In genomic region chr13:11927727-11928126, GRCm38 (mm10) we compare ENCODE assay signal across 13 mouse cellular contexts.
A peak's percentile ranks its signal among the peaks of the same experiment; 100 is the strongest.
DNase-seq lines count a peak whose midpoint lies in the region; ATAC-seq and TF ChIP-seq lines count a peak whose summit lies in the region.
"Had no signal": no experiment of that assay in that cellular context is flagged by ENCODE, and none has a peak within 500 bp of the region (broad histone marks: within the 10 kb centered on the region; RNA-seq: fewer than 3 reads in every experiment).

No protein-coding gene starts in this region.

- H3K9me3 ChIP-seq in intestine, postnatal 0 days (ENCODE audit: control insufficient read depth) = no peaks in the 10 kb centered on the region
- no peaks in the 10 kb centered on the region for H3K9me3 ChIP-seq in intestine, embryonic 16.5 days (ENCODE audit: control insufficient read depth, low read length)
- no peaks in the 10 kb centered on the region for H3K9me3 ChIP-seq in midbrain, embryonic 11.5 days (ENCODE audit: control insufficient read depth, low read length)
- H3K9me3 ChIP-seq in midbrain, embryonic 14.5 days (ENCODE audit: control insufficient read depth, low read length) = no peaks in the 10 kb centered on the region
- H3K9me3 ChIP-seq in G1E (replicated peaks) = no peaks in the 10 kb centered on the region
- H3K9me3 ChIP-seq: forebrain, embryonic 15.5 days; limb, embryonic 10.5 days; liver, embryonic 13.5 days had no signal

- no peaks in the 10 kb centered on the region for H3K4me1 ChIP-seq in intestine, postnatal 0 days (replicated peaks; ENCODE audit: control insufficient read depth, insufficient read depth, low read length)
- no peaks in the 10 kb centered on the region for H3K4me1 ChIP-seq in intestine, embryonic 16.5 days (ENCODE audit: control insufficient read depth, insufficient read depth, low read length)
- H3K4me1 ChIP-seq in midbrain, embryonic 11.5 days (ENCODE audit: control insufficient read depth, insufficient read depth, low read length) = no peaks in the 10 kb centered on the region
- H3K4me1 ChIP-seq in midbrain, embryonic 14.5 days (ENCODE audit: control insufficient read depth, insufficient read depth, low read length) = no peaks in the 10 kb centered on the region
- no peaks in the 10 kb centered on the region for H3K4me1 ChIP-seq in G1E (ENCODE audit: insufficient read depth, low read depth, low read length)
- H3K4me1 ChIP-seq: forebrain, embryonic 15.5 days; limb, embryonic 10.5 days had no signal

- no peaks in the 10 kb centered on the region for H3K36me3 ChIP-seq in intestine, postnatal 0 days (ENCODE audit: control insufficient read depth, insufficient read depth)
- H3K36me3 ChIP-seq in intestine, embryonic 16.5 days (ENCODE audit: control insufficient read depth, insufficient read depth, low read length) = no peaks in the 10 kb centered on the region
- H3K36me3 ChIP-seq in midbrain, embryonic 11.5 days (ENCODE audit: control insufficient read depth, insufficient read depth, low read length) = no peaks in the 10 kb centered on the region
- no peaks in the 10 kb centered on the region for H3K36me3 ChIP-seq in midbrain, embryonic 14.5 days (ENCODE audit: control insufficient read depth, insufficient read depth, low read length)
- no peaks in the 10 kb centered on the region for H3K36me3 ChIP-seq in G1E (replicated peaks)
- H3K36me3 ChIP-seq: forebrain, embryonic 15.5 days; limb, embryonic 10.5 days; liver, embryonic 13.5 days had no signal

- H3K27me3 ChIP-seq in intestine, postnatal 0 days (replicated peaks; ENCODE audit: control insufficient read depth, insufficient read depth, low read length) = no peaks in the 10 kb centered on the region
- H3K27me3 ChIP-seq in intestine, embryonic 16.5 days (replicated peaks; ENCODE audit: control insufficient read depth, insufficient read depth, low read length) = no peaks in the 10 kb centered on the region
- H3K27me3 ChIP-seq in midbrain, embryonic 11.5 days (ENCODE audit: control insufficient read depth, insufficient read depth, low read length) = no peaks in the 10 kb centered on the region
- H3K27me3 ChIP-seq in midbrain, embryonic 14.5 days (ENCODE audit: control insufficient read depth, insufficient read depth, low read length) = no peaks in the 10 kb centered on the region
- H3K27me3 ChIP-seq in G1E (ENCODE audit: insufficient read depth, low read length) = 0 out of 2 replicates have a peak, but pooled peaks cover 3% of the 10 kb centered on the region
- H3K27me3 ChIP-seq: forebrain, embryonic 15.5 days; liver, embryonic 13.5 days had no signal

- H3K9ac ChIP-seq in intestine, postnatal 0 days (ENCODE audit: low read depth, low read length) = no peak overlapping the region
- H3K9ac ChIP-seq in intestine, embryonic 16.5 days (ENCODE audit: low read depth, low read length) = no peak overlapping the region
- H3K9ac ChIP-seq in midbrain, embryonic 11.5 days (ENCODE audit: low read length) = no peak overlapping the region
- H3K9ac ChIP-seq in midbrain, embryonic 14.5 days (replicated peaks; ENCODE audit: low read length) = no peak overlapping the region
- H3K9ac ChIP-seq: forebrain, embryonic 15.5 days; liver, embryonic 13.5 days had no signal

- H3K4me3 ChIP-seq in intestine, postnatal 0 days (ENCODE audit: low read depth, low read length) = no peak overlapping the region
- no peak overlapping the region for H3K4me3 ChIP-seq in intestine, embryonic 16.5 days (ENCODE audit: low read length)
- H3K4me3 ChIP-seq in midbrain, embryonic 11.5 days (ENCODE audit: low read depth, low read length) = no peak overlapping the region
- no peak overlapping the region for H3K4me3 ChIP-seq in midbrain, embryonic 14.5 days (replicated peaks; ENCODE audit: low read depth, low read length)
- no peak overlapping the region for H3K4me3 ChIP-seq in G1E (ENCODE audit: low read depth, low read length)
- H3K4me3 ChIP-seq: erythroblast, embryonic 14.5 days; forebrain, embryonic 15.5 days; limb, embryonic 10.5 days; liver, embryonic 13.5 days had no signal

- no peak overlapping the region for H3K27ac ChIP-seq in intestine, postnatal 0 days (ENCODE audit: low read depth, low read length)
- H3K27ac ChIP-seq in intestine, embryonic 16.5 days (ENCODE audit: low read length) = no peak overlapping the region
- H3K27ac ChIP-seq in midbrain, embryonic 11.5 days (ENCODE audit: low read depth, low read length) = no peak overlapping the region
- H3K27ac ChIP-seq in midbrain, embryonic 14.5 days (replicated peaks; ENCODE audit: low read depth, low read length) = no peak overlapping the region
- H3K27ac ChIP-seq: forebrain, embryonic 15.5 days; limb, embryonic 10.5 days; liver, embryonic 13.5 days had no signal

- ATAC-seq in intestine, postnatal 0 days = no peak
- ATAC-seq in intestine, embryonic 16.5 days = no peak
- ATAC-seq in midbrain, embryonic 11.5 days (ENCODE audit: low FRiP score) = no peak
- no peak for ATAC-seq in midbrain, embryonic 14.5 days (ENCODE audit: low FRiP score, low TSS enrichment)
- no peak for ATAC-seq in G1E (ENCODE audit: extremely low read depth, insufficient number of reproducible peaks, low FRiP score, poor library complexity, severe bottlenecking)
- ATAC-seq: forebrain, embryonic 15.5 days had no signal

- peak; percentile 49 for DNase-seq in midbrain, embryonic 11.5 days (ENCODE audit: low spot score, missing footprints)
- no peak for DNase-seq in midbrain, embryonic 14.5 days
- no peak for DNase-seq in G1E (ENCODE audit: low spot score)
- no peak for DNase-seq in thymus, postnatal 25 days
- DNase-seq in urinary bladder, postnatal 25 days (ENCODE audit: low spot score) = no peak
- DNase-seq: heart, postnatal 4 days; liver, embryonic 13.5 days; thymus, postnatal 4 days had no signal

- peak; percentile 39; the same call in 1 of the 2 replicates for TF ChIP-seq CTCF in intestine, postnatal 0 days (IDR thresholded peaks at IDR 0.05; ENCODE audit: low read depth)
- TF ChIP-seq CTCF in G1E (IDR thresholded peaks at IDR 0.05; ENCODE audit: low read depth, low read length) = peak; percentile 47

- WGBS in intestine, postnatal 0 days = 85% methylated on average over 4 of the region's 4 CpGs
- 87% methylated on average over 4 of the region's 4 CpGs for WGBS in intestine, embryonic 16.5 days
- 81% methylated on average over 4 of the region's 4 CpGs for WGBS in midbrain, embryonic 11.5 days
- WGBS in midbrain, embryonic 14.5 days = 87% methylated on average over 4 of the region's 4 CpGs

- H3K4me2 ChIP-seq in intestine, postnatal 0 days (replicated peaks; ENCODE audit: low read depth) = no peak overlapping the region
- H3K4me2 ChIP-seq in intestine, embryonic 16.5 days (ENCODE audit: low read depth, low read length) = no peak overlapping the region
- no peak overlapping the region for H3K4me2 ChIP-seq in midbrain, embryonic 11.5 days
- H3K4me2 ChIP-seq in midbrain, embryonic 14.5 days (ENCODE audit: low read length) = no peak overlapping the region
- H3K4me2 ChIP-seq: forebrain, embryonic 15.5 days; liver, embryonic 13.5 days had no signal
